8 mouse cellular contexts compared by ENCODE assay signal in the genomic region with DNA sequence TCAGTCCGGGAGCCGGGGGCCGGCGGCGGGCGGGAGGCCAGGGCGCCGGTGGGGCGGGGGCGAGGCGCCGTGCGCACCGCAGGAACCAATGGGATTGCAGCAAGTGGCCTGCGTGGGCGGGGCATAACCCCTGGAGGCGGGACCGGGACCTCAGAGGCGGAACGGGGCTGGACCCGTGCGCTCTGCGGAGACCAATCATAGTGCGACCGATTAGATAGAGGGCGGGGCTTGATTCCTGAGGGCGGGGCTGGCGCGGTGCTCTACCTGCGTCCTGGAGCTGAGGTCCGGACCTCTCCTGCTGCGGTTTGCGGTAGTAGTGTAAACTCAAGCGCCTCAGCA. TPM values are rescaled to one million over a fixed set of nuclear protein-coding genes. Genes with fewer than 3 reads are reported as not detected.
DNase-seq lines count a peak whose midpoint lies in the region; ATAC-seq lines count a peak whose summit lies in the region.

A gene (minus strand): TSS at position 129 of the 339 bp plus-strand sequence.

- under 1% methylated on average over 34 of the region's 34 CpGs for WGBS in forebrain, embryonic 14.5 days
- WGBS in neural tube, embryonic 15.5 days: under 1% methylated on average over 34 of the region's 34 CpGs

- peak within 1 kb of the TSS; percentile 52; the same call in 1 of the 2 replicates for H3K27ac ChIP-seq in forebrain, embryonic 14.5 days (ENCODE audit: low read depth, low read length)
- peak within 1 kb of the TSS; percentile 86 for H3K27ac ChIP-seq in neural tube, embryonic 15.5 days (replicated peaks)

- H3K4me3 ChIP-seq in forebrain, embryonic 14.5 days (ENCODE audit: low read depth, low read length): peak within 1 kb of the TSS; percentile 82
- peak within 1 kb of the TSS; percentile 88 for H3K4me3 ChIP-seq in neural tube, embryonic 15.5 days (replicated peaks)

- H3K4me1 ChIP-seq in forebrain, embryonic 14.5 days (ENCODE audit: control insufficient read depth, insufficient read depth, low read length): peaks cover 8% of the 10 kb centered on the region; the same call in 1 of the 2 replicates
- H3K4me1 ChIP-seq in neural tube, embryonic 15.5 days: peaks cover 31% of the 10 kb centered on the region

- ATAC-seq in forebrain, embryonic 14.5 days: peak; percentile 99
- ATAC-seq in neural tube, embryonic 15.5 days (ENCODE audit: low FRiP score): peak; percentile 99

- no peaks in the 10 kb centered on the region for H3K36me3 ChIP-seq in forebrain, embryonic 14.5 days (ENCODE audit: control insufficient read depth, insufficient read depth, low read length)
- no peaks in the 10 kb centered on the region for H3K36me3 ChIP-seq in neural tube, embryonic 15.5 days

- H3K9ac ChIP-seq in forebrain, embryonic 14.5 days (ENCODE audit: low read length): peak within 1 kb of the TSS; percentile 82
- peak within 1 kb of the TSS; percentile 77 for H3K9ac ChIP-seq in neural tube, embryonic 15.5 days (replicated peaks)

- DNase-seq in ES-CJ7 (ENCODE audit: low read depth, low spot score): peak; percentile 97
- peak; percentile 100 for DNase-seq in cerebellum, adult 11 months
- DNase-seq in forebrain, embryonic 14.5 days (ENCODE audit: low spot score): peak; percentile 98
- peak; percentile 99 for DNase-seq in heart, postnatal 14 days
- peak; percentile 100 for DNase-seq in layer of hippocampus, adult 11-12 months (ENCODE audit: low spot score)
- DNase-seq in lung, adult 18-20 months: peak; percentile 99
- DNase-seq in testis, postnatal 14 days (ENCODE audit: low spot score): peak; percentile 98

- no peaks in the 10 kb centered on the region for H3K9me3 ChIP-seq in forebrain, embryonic 14.5 days (replicated peaks; ENCODE audit: control insufficient read depth, low read length)
- H3K9me3 ChIP-seq in neural tube, embryonic 15.5 days (replicated peaks): no peaks in the 10 kb centered on the region

- no peaks in the 10 kb centered on the region for H3K27me3 ChIP-seq in forebrain, embryonic 14.5 days (replicated peaks; ENCODE audit: control insufficient read depth, insufficient read depth, low read length)
- H3K27me3 ChIP-seq in neural tube, embryonic 15.5 days (replicated peaks): peaks cover 4% of the 10 kb centered on the region; the same call in 1 of the 2 replicates

- peak within 1 kb of the TSS; percentile 78 for H3K4me2 ChIP-seq in forebrain, embryonic 14.5 days (ENCODE audit: low read length)
- H3K4me2 ChIP-seq in neural tube, embryonic 15.5 days: peak within 1 kb of the TSS; percentile 91

- intact Hi-C loops in heart, postnatal 14 days (cut with DNase I): no loop called here

RNA-seq across cellular contexts. Expression of the gene that starts here (rescaled TPM):
- polyA plus RNA-seq in forebrain, embryonic 14.5 days (2014; fragmentation: Nextera tagmentation; extraction: Ambion mirVana): 105 and 111 TPM in 2 replicates
- total RNA-seq in heart, postnatal 14 days (2021): 10 to 100 TPM; 65.1 to 65.2 TPM
- 102 and 112 TPM in 2 replicates for polyA plus RNA-seq in neural tube, embryonic 15.5 days (2015; fragmentation: Nextera tagmentation; extraction: Ambion mirVana)

Comparison
In these comparisons a context has a peak if more than half of its experiments do, and no peak if none do; other contexts are left out.
1. Peak in every context shown above with its lines: DNase-seq, ATAC-seq, H3K4me3 ChIP-seq and H3K27ac ChIP-seq.